Mouse (Mus musculus) thymus, adult 2 months (tissue): ENCODE results near the gene Nudt22.

Source experiments
- CTCF ChIP-seq: fragments of 200-500 bp; IDR thresholded peaks from 2 replicates; pipeline ENCODE4 v1.5.1; 2012; ENCODE audit warnings: mild to moderate bottlenecking, control low read depth, low read length, moderate library complexity, borderline replicate concordance; ENCODE audit not compliant: control insufficient read depth, poor library complexity, insufficient read depth; ENCODE audit errors: extremely low read depth
- POLR2A ChIP-seq: fragments of 200-500 bp; IDR thresholded peaks from 2 replicates; pipeline ENCODE4 v1.6.1; 2012; ENCODE audit warnings: mild to moderate bottlenecking, low read length, control low read depth, moderate library complexity; ENCODE audit not compliant: control insufficient read depth, poor library complexity, insufficient read depth; ENCODE audit errors: extremely low read depth

- TF ChIP-seq POLR2A, result no peak
- no peak for TF ChIP-seq CTCF
These were observed 9.8 kb downstream of the Nudt22 start for GRCm38 (mm10) chr19:6985951-6986708.
